ENCODE assay signal across 9 mouse cellular contexts in genomic region chr9:21241343-21241742, GRCm38 (mm10). TPM values are rescaled to one million over a fixed set of nuclear protein-coding genes. Genes with fewer than 3 reads are reported as not detected.
DNase-seq lines count a peak whose midpoint lies in the region; ATAC-seq and TF ChIP-seq lines count a peak whose summit lies in the region.
"Had no signal": no experiment of that assay in that cellular context is flagged by ENCODE, and none has a peak within 500 bp of the region (broad histone marks: within the 10 kb centered on the region; RNA-seq: fewer than 3 reads in every experiment).

No protein-coding gene starts in this region.

- no peak overlapping the region for H3K9ac ChIP-seq in kidney, embryonic 16.5 days (replicated peaks; ENCODE audit: low read length)
- H3K9ac ChIP-seq: embryonic facial prominence, embryonic 15.5 days had no signal

- WGBS in kidney, embryonic 16.5 days = 5% methylated on average over 11 of the region's 11 CpGs
- 3% methylated on average over 11 of the region's 11 CpGs for WGBS in olfactory bulb, adult 2 months

- intact Hi-C loops in heart, postnatal 14 days (cut with DNase I) = no loop called here
- intact Hi-C loops in left cerebral cortex, postnatal 4 days (cut with DNase I) = no loop called here

- peak; percentile 76 for DNase-seq in kidney, adult 11 months
- peak; percentile 53 for DNase-seq in adipocyte (ENCODE audit: low spot score)
- peak; percentile 93 for DNase-seq in embryo, embryonic 11 days
- DNase-seq in heart, postnatal 14 days = peak; percentile 77 to 87
- peak; percentile 88 for DNase-seq in left cerebral cortex, postnatal 4 days
- peak; percentile 75 to 90 for DNase-seq in thymus, postnatal 10 days (ENCODE audit: low spot score in 2 of 2)

- no peaks in the 10 kb centered on the region for H3K36me3 ChIP-seq in kidney, embryonic 16.5 days (ENCODE audit: insufficient read depth, low read length)

- peaks cover 32% of the 10 kb centered on the region for H3K4me1 ChIP-seq in kidney, embryonic 16.5 days (ENCODE audit: insufficient read depth, low read length)
- peaks cover 23% of the 10 kb centered on the region for H3K4me1 ChIP-seq in olfactory bulb, adult 2 months (ENCODE audit: control insufficient read depth, insufficient read depth, low read length)

- no peak for TF ChIP-seq POLR2A in olfactory bulb, adult 2 months (IDR thresholded peaks at IDR 0.05; ENCODE audit: insufficient read depth, low read depth, low read length)

- peak; percentile 78 for TF ChIP-seq CTCF in olfactory bulb, adult 2 months (IDR thresholded peaks at IDR 0.05; ENCODE audit: insufficient read depth, low read depth, low read length)

- no peak overlapping the region for H3K27ac ChIP-seq in kidney, embryonic 16.5 days (ENCODE audit: low read length)
- H3K27ac ChIP-seq in olfactory bulb, adult 2 months (ENCODE audit: insufficient read depth, low read depth, low read length) = no peak overlapping the region
- H3K27ac ChIP-seq: embryonic facial prominence, embryonic 15.5 days had no signal

- H3K9me3 ChIP-seq in kidney, embryonic 16.5 days (ENCODE audit: low read length) = no peaks in the 10 kb centered on the region
- H3K9me3 ChIP-seq: embryonic facial prominence, embryonic 15.5 days had no signal

- H3K4me2 ChIP-seq in kidney, embryonic 16.5 days (replicated peaks; ENCODE audit: low read depth, low read length) = no peak overlapping the region
- H3K4me2 ChIP-seq: embryonic facial prominence, embryonic 15.5 days had no signal

- ATAC-seq in kidney, embryonic 16.5 days (ENCODE audit: low FRiP score, low TSS enrichment) = no peak

- H3K27me3 ChIP-seq in kidney, embryonic 16.5 days (ENCODE audit: insufficient read depth, low read length) = peaks cover 38% of the 10 kb centered on the region

- no peak overlapping the region for H3K4me3 ChIP-seq in kidney, embryonic 16.5 days (ENCODE audit: low read length)
- H3K4me3 ChIP-seq in olfactory bulb, adult 2 months (ENCODE audit: insufficient read depth, low read depth, low read length) = no peak overlapping the region
- H3K4me3 ChIP-seq: embryonic facial prominence, embryonic 15.5 days had no signal

RNA-seq across cellular contexts. Expression of gene Keap1, which starts 2.2 kb away (rescaled TPM):
- polyA plus RNA-seq in kidney, embryonic 16.5 days (2015; fragmentation: Nextera tagmentation; extraction: Ambion mirVana) = 67.4 and 68.1 TPM in 2 replicates
- total RNA-seq in heart, postnatal 14 days (2021) = 10 to 100 TPM; 38.6 to 40.8 TPM
- total RNA-seq in left cerebral cortex, postnatal 4 days (2021) = 10 to 100 TPM; 49.0 to 50.8 TPM
- not detected in 2 replicates for polyA plus RNA-seq in olfactory bulb, adult 2 months (2012; ENCODE audit: insufficient read depth, insufficient read length, low replicate concordance, missing spikeins)

RNA-seq across cellular contexts. Expression of gene S1pr5, which starts 6.9 kb away (rescaled TPM):
- polyA plus RNA-seq in kidney, embryonic 16.5 days (2015; fragmentation: Nextera tagmentation; extraction: Ambion mirVana) = 0.13 and 0.14 TPM in 2 replicates
- under 1 TPM; 0.27 to 0.45 TPM for total RNA-seq in heart, postnatal 14 days (2021)
- 1 to 10 TPM; 2.5 to 2.8 TPM for total RNA-seq in left cerebral cortex, postnatal 4 days (2021)
- not detected in 2 replicates for polyA plus RNA-seq in olfactory bulb, adult 2 months (2012; ENCODE audit: insufficient read depth, insufficient read length, low replicate concordance, missing spikeins)

RNA-seq across cellular contexts. Expression of gene Atg4d, which starts 23.8 kb away (rescaled TPM):
- polyA plus RNA-seq in kidney, embryonic 16.5 days (2015; fragmentation: Nextera tagmentation; extraction: Ambion mirVana) = 58.7 and 64.1 TPM in 2 replicates
- 10 to 100 TPM; 73.3 to 85.0 TPM for total RNA-seq in heart, postnatal 14 days (2021)
- total RNA-seq in left cerebral cortex, postnatal 4 days (2021) = 10 to 100 TPM; 26.3 to 31.0 TPM
- not detected in 2 replicates for polyA plus RNA-seq in olfactory bulb, adult 2 months (2012; ENCODE audit: insufficient read depth, insufficient read length, low replicate concordance, missing spikeins)

RNA-seq across cellular contexts. Expression of gene Kri1, which starts 46.4 kb away (rescaled TPM):
- 14.6 and 20.0 TPM in 2 replicates for polyA plus RNA-seq in kidney, embryonic 16.5 days (2015; fragmentation: Nextera tagmentation; extraction: Ambion mirVana)
- 10 to 100 TPM; 17.0 to 22.6 TPM for total RNA-seq in heart, postnatal 14 days (2021)
- total RNA-seq in left cerebral cortex, postnatal 4 days (2021) = 10 to 100 TPM; 46.7 to 49.2 TPM
- polyA plus RNA-seq in olfactory bulb, adult 2 months (2012; ENCODE audit: insufficient read depth, insufficient read length, low replicate concordance, missing spikeins) = not detected in 2 replicates

RNA-seq across cellular contexts. Expression of gene Cdkn2d, which starts 49.9 kb away (rescaled TPM):
- 50.9 and 51.7 TPM in 2 replicates for polyA plus RNA-seq in kidney, embryonic 16.5 days (2015; fragmentation: Nextera tagmentation; extraction: Ambion mirVana)
- total RNA-seq in heart, postnatal 14 days (2021) = 10 to 100 TPM; 17.9 to 21.1 TPM
- total RNA-seq in left cerebral cortex, postnatal 4 days (2021) = 10 to 100 TPM; 58.3 to 63.6 TPM
- polyA plus RNA-seq in olfactory bulb, adult 2 months (2012; ENCODE audit: insufficient read depth, insufficient read length, low replicate concordance, missing spikeins) = not detected in 2 replicates
